Mouse (Mus musculus): ENCODE data around the gene Rbbp6. TPM values are rescaled to one million over a fixed set of nuclear protein-coding genes. Genes with fewer than 3 reads are reported as not detected.

Rbbp6 gene
- polyA plus RNA-seq, 2 experiments = 34.4 to 66.1 TPM

- H3K27me3 ChIP-seq (ENCODE audit: control insufficient read depth, insufficient read depth, low read length) = no peaks in the 10 kb centered on the region
- H3K4me3 ChIP-seq (replicated peaks; ENCODE audit: low read length) = no peak overlapping the region
- DNase-seq (ENCODE audit: low spot score) (no peak), ATAC-seq (ENCODE audit: low FRiP score, low read depth) (no peak)
- H3K27ac ChIP-seq (replicated peaks; ENCODE audit: low read depth, low read length) = no peak overlapping the region
- H3K9ac ChIP-seq (ENCODE audit: low read depth, low read length, severe bottlenecking) = no peak overlapping the region
- no peak overlapping the region for H3K4me2 ChIP-seq (replicated peaks; ENCODE audit: low read depth, low read length, severe bottlenecking)
- WGBS = 91% methylated on average over 11 of the region's 11 CpGs
- H3K9me3 ChIP-seq (ENCODE audit: control insufficient read depth, low read length) = no peaks in the 10 kb centered on the region
- H3K36me3 ChIP-seq (ENCODE audit: control insufficient read depth, insufficient read depth, low read length) = peaks cover 93% of the 10 kb centered on the region
- no peak for TF ChIP-seq POLR2A (IDR thresholded peaks at IDR 0.05; ENCODE audit: borderline replicate concordance, extremely low read depth, insufficient read depth, insufficient read length)
- no peaks in the 10 kb centered on the region for H3K4me1 ChIP-seq (ENCODE audit: control insufficient read depth, insufficient read depth, low read length)
These were observed 34.4 kb downstream of the Rbbp6 start for GRCm38 (mm10) chr7:122999871-123000396.

GRCm38 (mm10) chr7:123000796-123001195 is 35.3 kb downstream of the Rbbp6 start:
- H3K4me3 ChIP-seq (replicated peaks; ENCODE audit: low read length) = no peak overlapping the region
- H3K4me2 ChIP-seq (replicated peaks; ENCODE audit: low read depth, low read length, severe bottlenecking) = no peak overlapping the region
- DNase-seq (ENCODE audit: low spot score) = no peak
- WGBS = 95% methylated on average over 16 of the region's 16 CpGs
- no peak for TF ChIP-seq POLR2A (IDR thresholded peaks at IDR 0.05; ENCODE audit: borderline replicate concordance, extremely low read depth, insufficient read depth, insufficient read length)
- H3K9ac ChIP-seq (ENCODE audit: low read depth, low read length, severe bottlenecking) = no peak overlapping the region
- ATAC-seq (ENCODE audit: low FRiP score, low read depth) = no peak
- H3K27ac ChIP-seq (replicated peaks; ENCODE audit: low read depth, low read length) = no peak overlapping the region
- H3K9me3 ChIP-seq (ENCODE audit: control insufficient read depth, low read length) = no peaks in the 10 kb centered on the region
- no peaks in the 10 kb centered on the region for H3K27me3 ChIP-seq (ENCODE audit: control insufficient read depth, insufficient read depth, low read length)
- peaks cover 89% of the 10 kb centered on the region for H3K36me3 ChIP-seq (ENCODE audit: control insufficient read depth, insufficient read depth, low read length)
- H3K4me1 ChIP-seq (ENCODE audit: control insufficient read depth, insufficient read depth, low read length) = no peaks in the 10 kb centered on the region

GRCm38 (mm10) chr7:123001341-123002027 is 36.0 kb downstream of the Rbbp6 start:
- Histone ChIP-seq H3K9me3 (ENCODE audit: control insufficient read depth, low read length) (no peaks in the 10 kb centered on the region), H3K27me3 (ENCODE audit: control insufficient read depth, insufficient read depth, low read length) (no peaks in the 10 kb centered on the region), H3K36me3 (ENCODE audit: control insufficient read depth, insufficient read depth, low read length) (peaks cover 84% of the 10 kb centered on the region), H3K4me1 (ENCODE audit: control insufficient read depth, insufficient read depth, low read length) (no peaks in the 10 kb centered on the region), H3K4me2 (replicated peaks; ENCODE audit: low read depth, low read length, severe bottlenecking) (no peak overlapping the region), H3K27ac (replicated peaks; ENCODE audit: low read depth, low read length) (no peak overlapping the region), H3K4me3 (replicated peaks; ENCODE audit: low read length) (no peak overlapping the region), H3K9ac (ENCODE audit: low read depth, low read length, severe bottlenecking) (no peak overlapping the region)
- WGBS = 86% methylated on average over 20 of the region's 20 CpGs
- ATAC-seq (ENCODE audit: low FRiP score, low read depth) (no peak), DNase-seq (ENCODE audit: low spot score) (no peak)
- TF ChIP-seq POLR2A (IDR thresholded peaks at IDR 0.05; ENCODE audit: borderline replicate concordance, extremely low read depth, insufficient read depth, insufficient read length) = no peak

- Histone ChIP-seq H3K27me3 (ENCODE audit: control insufficient read depth, insufficient read depth, low read length) (no peaks in the 10 kb centered on the region), H3K9ac (ENCODE audit: low read depth, low read length, severe bottlenecking) (no peak overlapping the region), H3K9me3 (ENCODE audit: control insufficient read depth, low read length) (no peaks in the 10 kb centered on the region), H3K36me3 (ENCODE audit: control insufficient read depth, insufficient read depth, low read length) (peaks cover 79% of the 10 kb centered on the region), H3K27ac (replicated peaks; ENCODE audit: low read depth, low read length) (no peak overlapping the region), H3K4me3 (replicated peaks; ENCODE audit: low read length) (no peak overlapping the region), H3K4me1 (ENCODE audit: control insufficient read depth, insufficient read depth, low read length) (no peaks in the 10 kb centered on the region), H3K4me2 (replicated peaks; ENCODE audit: low read depth, low read length, severe bottlenecking) (no peak overlapping the region)
- ATAC-seq (ENCODE audit: low FRiP score, low read depth) (no peak), DNase-seq (ENCODE audit: low spot score) (no peak)
- 95% methylated on average over 6 of the region's 6 CpGs for WGBS
- TF ChIP-seq POLR2A (IDR thresholded peaks at IDR 0.05; ENCODE audit: borderline replicate concordance, extremely low read depth, insufficient read depth, insufficient read length) = no peak
These were observed 36.5 kb downstream of the Rbbp6 start for GRCm38 (mm10) chr7:123002028-123002410.

GRCm38 (mm10) chr7:123003207-123003606 is 37.7 kb downstream of the Rbbp6 start:
- WGBS = 85% methylated on average over 4 of the region's 4 CpGs
- TF ChIP-seq POLR2A (IDR thresholded peaks at IDR 0.05; ENCODE audit: borderline replicate concordance, extremely low read depth, insufficient read depth, insufficient read length) = no peak
- Histone ChIP-seq H3K27ac (replicated peaks; ENCODE audit: low read depth, low read length) (no peak overlapping the region), H3K9ac (ENCODE audit: low read depth, low read length, severe bottlenecking) (no peak overlapping the region), H3K4me3 (replicated peaks; ENCODE audit: low read length) (no peak overlapping the region), H3K4me2 (replicated peaks; ENCODE audit: low read depth, low read length, severe bottlenecking) (no peak overlapping the region), H3K4me1 (ENCODE audit: control insufficient read depth, insufficient read depth, low read length) (no peaks in the 10 kb centered on the region), H3K27me3 (ENCODE audit: control insufficient read depth, insufficient read depth, low read length) (no peaks in the 10 kb centered on the region), H3K9me3 (ENCODE audit: control insufficient read depth, low read length) (no peaks in the 10 kb centered on the region), H3K36me3 (ENCODE audit: control insufficient read depth, insufficient read depth, low read length) (peaks cover 69% of the 10 kb centered on the region)
- DNase-seq (ENCODE audit: low spot score) = no peak
- ATAC-seq (ENCODE audit: low FRiP score, low read depth) = no peak
